Mouse (Mus musculus): ENCODE measurements around the gene Rpp21. TPM values are rescaled to one million over a fixed set of nuclear protein-coding genes. Genes with fewer than 3 reads are reported as not detected.
"Not testable (repeated sequence)": the region's sequence is repeated elsewhere in the genome, so short reads cannot be mapped to it uniquely, and the experiment has no call there.

The Rpp21 gene
- total RNA-seq, 2 experiments from 2014 or later, result 36.5 to 44.5 TPM

GRCm38 (mm10) chr17:36237321-36237921 is 20.4 kb downstream of the Rpp21 start:
- DNase-seq (ENCODE audit: low spot score), result no peak

GRCm38 (mm10) chr17:36235300-36235699 is 22.6 kb downstream of the Rpp21 start:
- DNase-seq (ENCODE audit: low spot score), result not testable (repeated sequence)

GRCm38 (mm10) chr17:36233572-36233971 is 24.3 kb downstream of the Rpp21 start:
- DNase-seq (ENCODE audit: low spot score), result no peak

GRCm38 (mm10) chr17:36231318-36231717 is 26.6 kb downstream of the Rpp21 start:
- peak; percentile 50 for DNase-seq (ENCODE audit: low spot score)

- DNase-seq (ENCODE audit: low spot score), result no peak
Measured at GRCm38 (mm10) chr17:36229046-36229445, 28.8 kb downstream of the Rpp21 start.

- no peak for DNase-seq (ENCODE audit: low spot score)
Measured at GRCm38 (mm10) chr17:36226921-36227320, 30.9 kb downstream of the Rpp21 start.

GRCm38 (mm10) chr17:36225231-36225824 is 32.5 kb downstream of the Rpp21 start:
- no peak for DNase-seq (ENCODE audit: low spot score)

- no peak for DNase-seq (ENCODE audit: low spot score)
Measured at GRCm38 (mm10) chr17:36224451-36224850, 33.4 kb downstream of the Rpp21 start.

GRCm38 (mm10) chr17:36218594-36219155 is 39.2 kb downstream of the Rpp21 start:
- DNase-seq (ENCODE audit: low spot score), result no peak

GRCm38 (mm10) chr17:36215586-36215985 is 42.3 kb downstream of the Rpp21 start:
- no peak for DNase-seq (ENCODE audit: low spot score)

- no peak for DNase-seq (ENCODE audit: low spot score)
Measured at GRCm38 (mm10) chr17:36206846-36207245, 51.0 kb downstream of the Rpp21 start.

- DNase-seq (ENCODE audit: low spot score), result no peak
Measured at GRCm38 (mm10) chr17:36205862-36206261, 52.0 kb downstream of the Rpp21 start.

Other genes with a start within 250 kb of the Rpp21 start
- gene H2-T24, start 237.5 kb downstream of the Rpp21 start, total RNA-seq (2021), result 1 to 10 TPM in 1 of 2 experiments, under 1 TPM in 1; 0.98 to 1.5 TPM
- 1 to 10 TPM; 7.0 to 9.4 TPM for gene H2-T23, start 225.2 kb downstream of the Rpp21 start, total RNA-seq (2021)
- 10 to 100 TPM in 1 of 2 experiments, 1 to 10 TPM in 1; 7.9 to 15.7 TPM for gene H2-T22, start 215.3 kb downstream of the Rpp21 start, total RNA-seq (2021)
- not detected for gene Gm6034, start 215.1 kb downstream of the Rpp21 start, total RNA-seq (2021)
- gene Gm11127, start 199.7 kb downstream of the Rpp21 start, total RNA-seq (2021), result 1 to 10 TPM; 1.4 to 3.2 TPM
- gene Gm19684, start 136.4 kb downstream of the Rpp21 start, total RNA-seq (2021), result not detected
- gene Gm7030, start 128.6 kb downstream of the Rpp21 start, total RNA-seq (2021), result not detected
- gene Gm8909, start 89.5 kb downstream of the Rpp21 start, total RNA-seq (2021), result not detected
- gene H2-T3, start 67.8 kb downstream of the Rpp21 start, total RNA-seq (2021), result not detected
- gene Trim39, start 14.2 kb upstream of the Rpp21 start, total RNA-seq (2021), result 1 to 10 TPM; 6.2 to 6.6 TPM
- not detected for gene H2-M10.2, start 28.4 kb upstream of the Rpp21 start, total RNA-seq (2021)
- gene H2-M10.1, start 68.1 kb upstream of the Rpp21 start, total RNA-seq (2021), result not detected
- gene H2-M10.3, start 110.3 kb upstream of the Rpp21 start, total RNA-seq (2021), result not detected
- not detected for gene H2-M10.4, start 204.3 kb upstream of the Rpp21 start, total RNA-seq (2021)